Mouse (Mus musculus) heart, embryonic 13.5 days (tissue): ENCODE measurements around the gene Pyroxd1. TPM values are rescaled to one million over a fixed set of nuclear protein-coding genes. Genes with fewer than 3 reads are reported as not detected.

Experiments used
- ATAC-seq: fragments of 200-750 bp; cut with Nextera tagmentation; 2 replicates; pipeline ENCODE4 v1.8.0; 2017; ENCODE audit warnings: moderate TSS enrichment; ENCODE audit not compliant: insufficient number of reproducible peaks, low FRiP score, low TSS enrichment; ENCODE audit errors: extremely low read depth
- H3K27ac ChIP-seq: fragments of 300-500 bp; sonication (generic); replicated peaks from 2 replicates; pipeline ENCODE4 v1.5.1; 2015; ENCODE audit warnings: moderate library complexity, mild to moderate bottlenecking, inconsistent platforms
- H3K27me3 ChIP-seq: fragments of 300-500 bp; sonication (generic); replicated peaks from 2 replicates; pipeline ENCODE4 v1.6.1; 2015; ENCODE audit warnings: mild to moderate bottlenecking, inconsistent platforms
- H3K36me3 ChIP-seq: fragments of 300-500 bp; sonication (generic); 2 replicates; pipeline ENCODE4 v1.6.1; 2015; ENCODE audit warnings: mild to moderate bottlenecking, inconsistent platforms
- H3K4me1 ChIP-seq: fragments of 300-500 bp; sonication (generic); 2 replicates; pipeline ENCODE4 v1.6.1; 2015; ENCODE audit warnings: inconsistent platforms
- H3K4me2 ChIP-seq: fragments of 300-500 bp; sonication (generic); 2 replicates; pipeline ENCODE4 v1.6.1; 2015; ENCODE audit warnings: inconsistent platforms, mild to moderate bottlenecking, moderate library complexity
- H3K4me3 ChIP-seq: fragments of 300-500 bp; sonication (generic); 2 replicates; pipeline ENCODE4 v1.5.1; 2015; ENCODE audit warnings: moderate library complexity, mild to moderate bottlenecking, inconsistent platforms
- H3K9ac ChIP-seq: fragments of 300-500 bp; sonication (generic); 2 replicates; pipeline ENCODE4 v1.6.1; 2015; ENCODE audit warnings: inconsistent platforms, mild to moderate bottlenecking, moderate library complexity
- H3K9me3 ChIP-seq: fragments of 300-500 bp; sonication (generic); 2 replicates; pipeline ENCODE4 v1.6.1; 2016; ENCODE audit warnings: inconsistent platforms
- WGBS: fragments of 180-500 bp; shearing (Covaris S2); methylation state at CpG from one replicate; pipeline ENCODE4 v1.1.7; 2015; ENCODE audit warnings: mixed read lengths; 5-methylcytosine and 5-hydroxymethylcytosine counted together
- polyA plus RNA-seq: library from polyadenylated mRNA; unstranded; fragments of >200 nt; fragmentation: Nextera tagmentation; extraction: Ambion mirVana; gene quantifications from 2 replicates; pipeline ENCODE4 v1.2.1, GENCODE M21; 2015

Gene Pyroxd1
- polyA plus RNA-seq, 1 experiment from 2014 or later: 12.0 TPM

DNA sequence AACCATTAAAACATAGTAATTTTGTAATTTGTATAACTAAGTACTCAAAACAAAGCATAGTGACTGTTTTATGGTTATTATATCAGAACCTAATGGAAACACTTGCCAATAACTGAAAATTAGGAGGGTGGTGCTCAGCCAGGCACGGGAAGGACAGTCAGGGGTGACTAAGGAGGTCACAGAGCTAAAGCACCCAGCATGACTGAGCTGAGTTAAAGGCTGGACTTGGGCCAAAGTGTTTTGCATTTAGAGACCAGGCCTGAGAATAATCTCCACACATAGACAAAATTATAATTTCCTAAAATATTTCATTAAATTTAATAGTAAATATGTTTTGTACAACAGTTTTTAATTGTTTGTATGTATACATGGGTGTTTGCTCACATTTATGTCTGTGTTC is 31.6 kb downstream of the Pyroxd1 start:
- no peak overlapping the region for H3K27ac ChIP-seq
- H3K4me1 ChIP-seq: no peaks in the 10 kb centered on the region
- H3K27me3 ChIP-seq: no peaks in the 10 kb centered on the region
- no peak overlapping the region for H3K4me2 ChIP-seq
- H3K9ac ChIP-seq: no peak overlapping the region
- H3K4me3 ChIP-seq: no peak overlapping the region
- H3K36me3 ChIP-seq: peaks cover 46% of the 10 kb centered on the region
- H3K9me3 ChIP-seq: no peaks in the 10 kb centered on the region
- ATAC-seq: no peak
- 81% methylated on average over 1 of the region's 1 CpGs for WGBS

DNA sequence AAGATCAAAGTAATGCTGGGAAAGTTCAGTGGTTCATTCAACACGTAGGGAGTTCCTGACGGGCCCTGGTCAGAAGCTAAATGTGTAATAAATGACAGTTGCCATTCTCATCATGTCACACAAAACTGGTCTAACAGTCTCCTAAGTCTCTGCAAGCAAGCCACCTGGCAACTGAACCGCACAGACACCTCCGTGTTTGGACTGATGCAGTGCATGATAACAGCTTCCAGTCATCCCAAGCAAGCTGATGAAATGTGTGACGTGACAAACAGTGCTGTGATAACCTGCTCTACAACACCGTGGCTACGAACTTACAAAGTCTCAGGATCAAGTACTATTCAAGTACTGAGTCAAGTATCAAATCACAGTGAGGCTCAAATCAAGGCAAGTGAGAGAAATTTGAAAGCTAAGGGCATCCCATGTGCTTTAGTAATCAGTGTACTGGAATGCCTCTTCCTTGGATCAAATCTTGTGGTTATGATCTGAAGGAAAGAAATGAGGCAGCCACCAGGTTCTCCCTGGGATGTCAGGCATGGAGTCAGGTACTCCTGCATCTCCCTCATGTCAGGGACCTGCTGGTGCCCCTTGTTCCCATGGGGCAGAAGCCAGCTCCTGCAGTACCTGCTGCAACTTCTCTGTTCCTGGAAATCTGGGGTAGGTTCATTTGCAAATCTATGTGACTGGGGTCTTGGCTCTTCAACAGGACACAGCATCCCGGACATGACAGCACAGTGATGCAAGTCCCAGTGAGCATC is 33.3 kb downstream of the Pyroxd1 start:
- WGBS: 74% methylated on average over 8 of the region's 8 CpGs
- H3K9ac ChIP-seq: no peak overlapping the region
- no peak overlapping the region for H3K4me2 ChIP-seq
- no peaks in the 10 kb centered on the region for H3K9me3 ChIP-seq
- no peak overlapping the region for H3K27ac ChIP-seq
- H3K4me1 ChIP-seq: no peaks in the 10 kb centered on the region
- H3K36me3 ChIP-seq: peaks cover 34% of the 10 kb centered on the region
- H3K27me3 ChIP-seq: no peaks in the 10 kb centered on the region
- ATAC-seq: no peak
- H3K4me3 ChIP-seq: no peak overlapping the region

DNA sequence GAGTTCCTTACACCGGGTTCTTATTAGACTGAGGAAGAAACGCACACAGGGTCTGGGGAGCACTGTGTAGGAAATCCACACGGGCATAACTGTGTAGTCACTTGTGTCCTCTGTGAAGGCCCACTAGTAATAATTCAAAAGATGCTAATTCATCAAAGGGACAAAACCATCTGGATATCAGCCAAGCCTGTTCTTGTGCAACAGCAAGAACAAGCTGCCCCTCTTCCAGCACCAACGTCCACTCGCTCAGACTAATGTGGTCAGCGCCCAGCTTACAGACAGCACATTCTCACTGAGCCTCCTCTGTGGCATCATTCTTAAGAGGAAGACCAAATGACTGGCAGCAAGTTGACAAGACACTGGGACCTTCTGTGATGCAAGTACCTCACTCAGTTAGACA is 34.5 kb downstream of the Pyroxd1 start:
- H3K4me1 ChIP-seq: no peaks in the 10 kb centered on the region
- H3K4me3 ChIP-seq: no peak overlapping the region
- no peak overlapping the region for H3K4me2 ChIP-seq
- ATAC-seq: no peak
- H3K9ac ChIP-seq: no peak overlapping the region
- H3K9me3 ChIP-seq: no peaks in the 10 kb centered on the region
- H3K27ac ChIP-seq: no peak overlapping the region
- H3K27me3 ChIP-seq: no peaks in the 10 kb centered on the region
- WGBS: 88% methylated on average over 6 of the region's 6 CpGs
- H3K36me3 ChIP-seq: peaks cover 22% of the 10 kb centered on the region

DNA sequence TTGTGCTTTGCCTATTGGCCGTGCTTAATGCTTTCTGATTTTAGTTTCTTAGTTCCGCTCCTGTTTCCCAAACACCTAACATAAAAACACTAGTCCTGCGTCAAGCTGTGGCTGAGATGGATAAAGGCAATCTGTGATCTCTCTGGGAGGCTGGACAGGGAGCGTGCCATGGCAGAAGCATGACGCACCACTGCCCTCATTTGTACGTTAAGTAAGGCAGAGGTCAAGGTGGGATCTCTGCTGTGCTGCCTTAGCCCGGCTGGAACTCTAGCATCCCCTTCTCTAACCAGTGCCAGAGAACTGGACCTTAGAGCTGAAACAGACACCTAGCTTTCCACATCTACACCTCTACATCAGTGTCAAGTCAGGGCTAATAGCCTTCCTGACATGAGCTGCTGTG is 36.2 kb downstream of the Pyroxd1 start:
- Histone ChIP-seq H3K9me3 (no peaks in the 10 kb centered on the region), H3K36me3 (peaks cover 7% of the 10 kb centered on the region), H3K9ac (no peak overlapping the region), H3K27ac (no peak overlapping the region), H3K4me2 (no peak overlapping the region), H3K4me3 (no peak overlapping the region), H3K27me3 (no peaks in the 10 kb centered on the region), H3K4me1 (peaks cover 6% of the 10 kb centered on the region)
- ATAC-seq: no peak
- 88% methylated on average over 7 of the region's 7 CpGs for WGBS

DNA sequence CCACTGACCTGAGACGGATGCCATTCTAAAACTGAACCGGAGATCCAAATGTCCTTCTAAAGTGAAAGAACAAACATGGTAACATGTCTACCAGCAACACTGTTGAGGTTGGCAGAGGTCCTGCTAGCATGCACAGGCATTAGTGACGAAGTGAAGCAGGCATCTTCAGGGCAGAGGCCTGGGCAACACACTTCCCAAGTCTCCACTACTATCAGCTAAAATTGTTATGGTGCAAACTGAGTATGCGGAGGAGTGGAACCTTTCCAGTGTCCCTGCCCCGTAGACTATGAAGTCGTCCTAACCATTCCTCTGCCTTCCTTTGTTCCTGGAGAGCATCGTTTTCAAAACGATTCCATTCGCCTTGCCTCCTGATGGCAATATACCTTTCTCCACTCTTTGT is 39.1 kb downstream of the Pyroxd1 start:
- WGBS: 86% methylated on average over 9 of the region's 9 CpGs

DNA sequence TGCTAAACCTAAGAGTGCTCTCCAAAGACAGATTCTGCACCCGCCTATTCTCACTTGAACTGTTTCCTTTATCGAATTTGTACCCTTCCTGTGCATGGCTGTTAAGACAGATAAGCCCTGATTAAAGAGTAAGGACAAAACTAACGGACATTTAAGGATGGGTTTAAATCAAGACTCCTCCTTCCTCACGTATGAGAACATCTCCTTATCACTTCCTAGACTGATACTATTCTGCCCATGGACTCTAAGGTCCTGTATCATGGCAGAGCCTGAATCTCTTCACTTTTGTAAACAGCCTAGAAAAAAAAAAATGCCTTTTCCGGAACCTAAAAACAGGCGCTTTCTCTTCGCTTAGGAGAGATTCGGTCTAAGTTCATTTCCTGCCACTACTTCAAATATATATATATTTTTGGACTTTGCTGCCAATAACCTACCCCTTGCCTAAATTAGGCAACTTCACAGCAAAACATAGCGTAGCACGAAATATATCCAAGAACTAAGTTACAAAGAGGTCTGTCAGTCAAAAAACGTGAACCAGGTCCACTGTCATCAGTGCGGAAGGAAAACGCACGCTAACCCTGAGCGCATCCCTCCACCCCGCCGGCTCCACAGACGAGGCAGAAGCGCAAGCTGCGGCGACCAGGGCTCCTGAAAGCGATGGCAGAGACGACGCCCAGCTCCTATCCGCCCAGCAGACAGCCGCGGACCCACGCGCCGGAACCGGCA is 41.0 kb downstream of the Pyroxd1 start:
- ATAC-seq: no peak; the same call in 1 of the 2 replicates
- Histone ChIP-seq H3K9me3 (no peaks in the 10 kb centered on the region), H3K27me3 (no peaks in the 10 kb centered on the region), H3K4me3 (peak overlapping the region; percentile 99), H3K4me2 (peak overlapping the region; percentile 74), H3K36me3 (peaks cover 6% of the 10 kb centered on the region; the same call in 1 of the 2 replicates), H3K9ac (peak overlapping the region; percentile 76), H3K27ac (no peak overlapping the region), H3K4me1 (peaks cover 30% of the 10 kb centered on the region)
- 3% methylated on average over 31 of the region's 31 CpGs for WGBS

More for the DNA sequence above, 39.1 kb downstream of the Pyroxd1 start:
- Histone ChIP-seq H3K27ac (no peak overlapping the region), H3K27me3 (no peaks in the 10 kb centered on the region), H3K36me3 (0 out of 2 replicates have a peak, but pooled peaks cover 2% of the 10 kb centered on the region), H3K4me1 (peaks cover 24% of the 10 kb centered on the region), H3K4me2 (no peak overlapping the region), H3K9ac (no peak overlapping the region), H3K4me3 (no peak overlapping the region), H3K9me3 (no peaks in the 10 kb centered on the region)
- ATAC-seq: no peak

DNA sequence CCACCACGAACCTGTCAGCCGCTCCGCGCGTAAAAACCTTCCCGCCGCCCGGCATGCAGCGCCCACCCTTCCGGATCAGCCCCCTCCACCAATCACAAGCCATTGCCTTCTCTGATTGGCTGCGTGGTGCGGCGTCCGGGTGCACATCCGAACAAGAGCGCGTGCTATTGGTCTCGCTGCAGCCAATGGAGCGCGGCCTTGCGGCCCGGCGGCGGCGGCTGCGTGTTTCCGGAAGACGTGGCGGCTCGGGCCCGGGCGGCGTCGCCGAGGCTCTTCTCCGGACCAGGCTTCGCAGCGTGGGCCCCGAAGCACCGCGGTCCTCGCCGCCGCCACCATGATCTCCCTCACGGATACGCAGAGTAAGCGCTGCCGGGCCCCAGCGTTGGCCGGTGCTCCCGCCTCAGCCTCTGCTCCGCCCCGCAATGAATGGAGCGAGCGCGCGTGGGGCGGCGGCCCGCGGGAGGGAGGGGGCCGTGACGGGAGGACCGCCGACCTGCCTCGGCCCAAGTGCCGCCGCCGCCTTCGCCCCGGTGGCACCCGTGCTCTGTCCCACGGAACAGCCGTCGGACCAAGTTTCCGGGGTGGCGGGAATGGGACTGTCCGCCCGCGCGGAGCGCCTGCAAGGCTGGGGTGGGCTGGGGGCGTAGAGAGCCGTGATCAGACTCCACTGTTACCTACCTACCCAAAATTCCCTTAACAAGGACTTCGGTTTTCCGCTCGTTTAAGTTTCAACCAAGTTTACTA is 41.7 kb downstream of the Pyroxd1 start, which contains the start of the genes Recql and Golt1b:
Recql (minus strand) TSS at position 77 of the 744 bp plus-strand sequence.
Golt1b (plus strand) TSS at position 211 of the 744 bp plus-strand sequence.
- Histone ChIP-seq H3K4me1 (peaks cover 34% of the 10 kb centered on the region), H3K4me3 (peak within 1 kb of the TSS; percentile 99), H3K4me2 (peak within 1 kb of the TSS; percentile 74), H3K36me3 (peaks cover 6% of the 10 kb centered on the region; the same call in 1 of the 2 replicates), H3K9ac (peak within 1 kb of the TSS; percentile 94), H3K27me3 (no peaks in the 10 kb centered on the region), H3K27ac (peak within 1 kb of the TSS; percentile 49; the same call in 1 of the 2 replicates), H3K9me3 (no peaks in the 10 kb centered on the region)
- under 1% methylated on average over 76 of the region's 87 CpGs for WGBS
- peak; percentile 99 for ATAC-seq

DNA sequence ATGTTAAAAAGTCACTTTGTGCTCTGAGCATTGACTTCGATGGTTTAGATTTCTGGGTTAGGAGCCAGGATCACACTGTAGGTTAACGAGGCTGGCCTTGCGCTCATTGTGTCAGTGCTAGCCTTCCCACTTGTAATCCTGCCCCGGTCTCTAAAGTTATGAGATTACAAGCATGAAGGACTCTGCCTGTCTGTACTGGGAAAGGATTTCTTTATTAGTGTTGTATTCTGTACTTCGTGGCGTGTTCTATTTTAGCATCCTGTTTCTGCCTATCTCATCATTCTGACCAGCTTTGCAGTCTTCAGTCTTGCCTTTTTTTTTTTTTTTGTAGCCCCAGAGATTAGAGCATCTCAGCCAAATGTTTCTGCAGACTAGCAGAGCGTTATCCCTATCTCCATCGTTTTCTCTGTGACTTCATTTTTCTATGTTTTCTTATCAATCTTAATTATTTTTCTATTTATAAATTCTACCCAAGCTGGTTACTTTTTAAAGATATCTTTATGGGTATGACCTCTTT is 42.4 kb downstream of the Pyroxd1 start:
- H3K4me3 ChIP-seq: peak overlapping the region; percentile 99
- peak overlapping the region; percentile 94 for H3K9ac ChIP-seq
- no peak overlapping the region for H3K27ac ChIP-seq
- H3K9me3 ChIP-seq: no peaks in the 10 kb centered on the region
- H3K36me3 ChIP-seq: peaks cover 7% of the 10 kb centered on the region
- no peaks in the 10 kb centered on the region for H3K27me3 ChIP-seq
- no peak for ATAC-seq
- 14% methylated on average over 8 of the region's 8 CpGs for WGBS
- H3K4me1 ChIP-seq: peaks cover 36% of the 10 kb centered on the region
- peak overlapping the region; percentile 74 for H3K4me2 ChIP-seq

DNA sequence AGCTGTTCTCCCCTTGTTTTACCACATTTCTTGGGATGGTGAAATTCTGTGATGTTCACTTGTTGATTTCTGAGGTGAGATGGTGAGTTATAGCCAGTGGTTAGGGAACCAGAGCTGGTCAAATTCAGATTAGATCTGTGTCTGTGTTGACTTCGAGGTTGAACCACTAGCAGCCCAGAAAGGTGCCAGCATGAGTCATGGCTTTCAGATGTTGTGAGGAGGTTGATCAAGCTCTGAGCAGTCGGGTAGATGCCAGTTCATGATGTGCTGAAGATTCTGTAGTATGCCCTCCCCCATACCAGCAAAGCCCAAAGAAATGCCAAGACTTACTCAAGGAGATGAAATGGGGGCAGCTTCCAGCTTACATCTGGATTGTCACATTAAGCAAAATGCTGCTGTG is 43.6 kb downstream of the Pyroxd1 start:
- Histone ChIP-seq H3K9me3 (no peaks in the 10 kb centered on the region), H3K4me2 (no peak overlapping the region; the same call in 1 of the 2 replicates), H3K27ac (no peak overlapping the region), H3K4me1 (peaks cover 36% of the 10 kb centered on the region), H3K4me3 (peak overlapping the region; percentile 13; the same call in 1 of the 2 replicates), H3K9ac (no peak overlapping the region), H3K27me3 (no peaks in the 10 kb centered on the region), H3K36me3 (peaks cover 18% of the 10 kb centered on the region)
- ATAC-seq: no peak
- WGBS: 57% methylated on average over 2 of the region's 2 CpGs

DNA sequence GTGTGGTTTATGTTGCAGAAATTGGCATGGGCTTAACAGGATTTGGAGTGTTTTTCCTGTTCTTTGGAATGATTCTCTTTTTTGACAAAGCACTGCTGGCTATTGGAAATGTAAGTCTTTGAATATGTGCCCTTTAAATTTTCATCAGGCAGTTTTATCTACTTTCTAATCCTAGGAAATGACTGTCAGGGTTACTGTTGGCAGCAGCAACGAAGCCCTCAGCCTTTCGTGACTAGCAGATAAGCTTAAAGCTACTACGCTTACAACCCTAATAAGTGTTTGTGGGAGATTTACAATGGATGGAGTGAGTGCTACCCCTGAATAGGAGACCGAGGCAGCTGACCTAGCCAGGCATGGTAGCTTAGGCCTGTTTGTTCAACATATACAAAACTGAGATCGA is 46.9 kb downstream of the Pyroxd1 start:
- Histone ChIP-seq H3K27ac (no peak overlapping the region), H3K4me1 (peaks cover 30% of the 10 kb centered on the region), H3K36me3 (peaks cover 44% of the 10 kb centered on the region), H3K4me2 (no peak overlapping the region), H3K9ac (0 out of 2 replicates have a peak overlapping the region, but pooled peaks have one; percentile 10), H3K4me3 (no peak overlapping the region), H3K9me3 (no peaks in the 10 kb centered on the region), H3K27me3 (no peaks in the 10 kb centered on the region)
- ATAC-seq: no peak
- WGBS: 56% methylated on average over 5 of the region's 5 CpGs

DNA sequence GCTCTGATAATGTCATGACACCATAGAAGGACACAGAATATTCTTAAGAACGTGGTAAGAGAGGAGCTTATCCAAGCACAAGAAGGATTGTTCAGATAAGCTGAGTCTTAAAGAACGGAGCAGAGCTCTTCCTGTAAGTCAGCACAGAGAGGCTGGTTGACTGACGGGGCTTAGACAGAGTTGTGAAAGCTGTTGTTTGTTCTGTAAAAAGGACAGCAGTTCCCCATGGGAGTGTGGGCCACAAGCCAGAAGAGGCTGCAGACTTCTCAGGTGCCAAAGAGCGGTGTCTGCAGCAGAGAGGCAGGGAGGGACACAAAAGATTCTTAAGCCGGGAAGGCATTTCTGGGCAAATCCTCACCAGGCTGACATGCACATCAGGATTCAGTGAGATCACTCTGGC is 49.2 kb downstream of the Pyroxd1 start:
- Histone ChIP-seq H3K9me3 (no peaks in the 10 kb centered on the region), H3K36me3 (peaks cover 43% of the 10 kb centered on the region), H3K9ac (no peak overlapping the region), H3K4me1 (peaks cover 12% of the 10 kb centered on the region; the same call in 1 of the 2 replicates), H3K4me3 (no peak overlapping the region), H3K27ac (no peak overlapping the region), H3K4me2 (no peak overlapping the region), H3K27me3 (no peaks in the 10 kb centered on the region)
- 79% methylated on average over 5 of the region's 5 CpGs for WGBS
- ATAC-seq: no peak
